Mouse (Mus musculus) midbrain, embryonic 12.5 days (tissue): ENCODE measurements around the gene Gorasp1. TPM values are rescaled to one million over a fixed set of nuclear protein-coding genes. Genes with fewer than 3 reads are reported as not detected.

Source experiments
- ATAC-seq: fragments of 200-750 bp; cut with Nextera tagmentation; 2 replicates; pipeline ENCODE4 v1.8.0; 2017; ENCODE audit warnings: low read depth, moderate TSS enrichment, moderate library complexity; ENCODE audit not compliant: low FRiP score
- H3K27ac ChIP-seq: fragments of 300-500 bp; sonication (generic); replicated peaks from 2 replicates; pipeline ENCODE4 v1.5.1; 2016; ENCODE audit warnings: mild to moderate bottlenecking
- H3K27me3 ChIP-seq: fragments of 300-500 bp; sonication (generic); 2 replicates; pipeline ENCODE4 v1.6.1; 2016; ENCODE audit warnings: mild to moderate bottlenecking
- H3K36me3 ChIP-seq: fragments of 300-500 bp; sonication (generic); 2 replicates; pipeline ENCODE4 v1.6.1; 2016
- H3K4me1 ChIP-seq: fragments of 300-500 bp; sonication (generic); 2 replicates; pipeline ENCODE4 v1.6.1; 2016
- H3K4me2 ChIP-seq: fragments of 300-500 bp; sonication (generic); replicated peaks from 2 replicates; pipeline ENCODE4 v1.6.1; 2016; ENCODE audit warnings: mild to moderate bottlenecking, moderate library complexity
- H3K4me3 ChIP-seq: fragments of 300-500 bp; sonication (generic); 2 replicates; pipeline ENCODE4 v1.5.1; 2016; ENCODE audit warnings: mild to moderate bottlenecking
- H3K9ac ChIP-seq: fragments of 300-500 bp; sonication (generic); replicated peaks from 2 replicates; pipeline ENCODE4 v1.6.1; 2016; ENCODE audit warnings: mild to moderate bottlenecking, moderate library complexity
- H3K9me3 ChIP-seq: fragments of 300-500 bp; sonication (generic); 2 replicates; pipeline ENCODE4 v1.6.1; 2016; ENCODE audit warnings: mild to moderate bottlenecking
- WGBS: fragments of 180-500 bp; shearing (Covaris S2); methylation state at CpG from one replicate; pipeline ENCODE4 v1.1.7; 2016; 5-methylcytosine and 5-hydroxymethylcytosine counted together
- polyA plus RNA-seq: library from polyadenylated mRNA; unstranded; fragments of >200 nt; fragmentation: Nextera tagmentation; extraction: Ambion mirVana; gene quantifications from 2 replicates; pipeline ENCODE4 v1.2.1, GENCODE M21; 2016

The Gorasp1 gene
- 21.3 and 23.3 TPM in 2 replicates for polyA plus RNA-seq

GRCm38 (mm10) chr9:119937005-119937773 is at the start of gene Gorasp1, which contains the start of gene Ttc21a:
Gorasp1 (minus strand) TSS chr9:119937565.
Ttc21a (plus strand) TSS chr9:119937606.
- 5% methylated on average over 40 of the region's 40 CpGs for WGBS
- no peaks in the 10 kb centered on the region for H3K9me3 ChIP-seq
- ATAC-seq = peak; percentile 95
- H3K4me3 ChIP-seq = peak within 1 kb of the TSS; percentile 63
- H3K36me3 ChIP-seq = peaks cover 6% of the 10 kb centered on the region
- peak within 1 kb of the TSS; percentile 86 for H3K4me2 ChIP-seq
- peak within 1 kb of the TSS; percentile 70; the same call in 1 of the 2 replicates for H3K27ac ChIP-seq
- 0 out of 2 replicates have a peak, but pooled peaks cover 6% of the 10 kb centered on the region for H3K27me3 ChIP-seq
- peaks cover 16% of the 10 kb centered on the region for H3K4me1 ChIP-seq
- peak within 1 kb of the TSS; percentile 80 for H3K9ac ChIP-seq

GRCm38 (mm10) chr9:119985881-119986574 is 48.7 kb upstream of the Gorasp1 start:
- H3K9ac ChIP-seq = no peak overlapping the region
- no peak overlapping the region for H3K27ac ChIP-seq
- WGBS = 80% methylated on average over 10 of the region's 10 CpGs

GRCm38 (mm10) chr9:119984536-119985011 is 47.2 kb upstream of the Gorasp1 start, which contains the start of gene Csrnp1:
Csrnp1 (minus strand) TSS chr9:119984658.
- no peak within 1 kb of the TSS for H3K27ac ChIP-seq
- peak within 1 kb of the TSS; percentile 52 for H3K9ac ChIP-seq
- peak within 1 kb of the TSS; percentile 57 for H3K4me3 ChIP-seq
- H3K27me3 ChIP-seq = peaks cover 46% of the 10 kb centered on the region
- peaks cover 40% of the 10 kb centered on the region for H3K4me1 ChIP-seq
- H3K9me3 ChIP-seq = no peaks in the 10 kb centered on the region
- ATAC-seq = no peak
- no peaks in the 10 kb centered on the region for H3K36me3 ChIP-seq
- peak within 1 kb of the TSS; percentile 85 for H3K4me2 ChIP-seq
- 5% methylated on average over 14 of the region's 14 CpGs for WGBS

More at GRCm38 (mm10) chr9:119985881-119986574, 48.7 kb upstream of the Gorasp1 start:
- ATAC-seq = no peak
- Histone ChIP-seq H3K27me3 (peaks cover 46% of the 10 kb centered on the region), H3K4me1 (peaks cover 33% of the 10 kb centered on the region), H3K4me3 (no peak overlapping the region), H3K9me3 (no peaks in the 10 kb centered on the region), H3K4me2 (no peak overlapping the region), H3K36me3 (no peaks in the 10 kb centered on the region)

- Histone ChIP-seq H3K27ac (no peak overlapping the region), H3K9ac (peak overlapping the region; percentile 52), H3K9me3 (no peaks in the 10 kb centered on the region), H3K4me1 (peaks cover 40% of the 10 kb centered on the region), H3K4me2 (peak overlapping the region; percentile 85), H3K27me3 (peaks cover 46% of the 10 kb centered on the region), H3K4me3 (peak overlapping the region; percentile 57), H3K36me3 (no peaks in the 10 kb centered on the region)
- ATAC-seq = peak; percentile 80
- WGBS = under 1% methylated on average over 66 of the region's 79 CpGs
These were observed 46.5 kb upstream of the Gorasp1 start for GRCm38 (mm10) chr9:119983585-119984535.

GRCm38 (mm10) chr9:119982956-119983551 is 45.7 kb upstream of the Gorasp1 start:
- peak; percentile 31; the same call in 1 of the 2 replicates for ATAC-seq
- no peak overlapping the region for H3K27ac ChIP-seq
- under 1% methylated on average over 47 of the region's 48 CpGs for WGBS

GRCm38 (mm10) chr9:119982241-119982811 is 45.0 kb upstream of the Gorasp1 start:
- WGBS = 1% methylated on average over 11 of the region's 11 CpGs
- peak overlapping the region; percentile 57 for H3K4me3 ChIP-seq
- H3K9me3 ChIP-seq = no peaks in the 10 kb centered on the region
- no peak overlapping the region for H3K9ac ChIP-seq
- H3K36me3 ChIP-seq = no peaks in the 10 kb centered on the region
- H3K4me1 ChIP-seq = peaks cover 54% of the 10 kb centered on the region
- H3K4me2 ChIP-seq = peak overlapping the region; percentile 85
- peaks cover 43% of the 10 kb centered on the region for H3K27me3 ChIP-seq
- no peak overlapping the region for H3K27ac ChIP-seq
- peak; percentile 20; the same call in 1 of the 2 replicates for ATAC-seq

More at GRCm38 (mm10) chr9:119982956-119983551, 45.7 kb upstream of the Gorasp1 start:
- H3K4me3 ChIP-seq = peak overlapping the region; percentile 57
- H3K36me3 ChIP-seq = no peaks in the 10 kb centered on the region
- peak overlapping the region; percentile 52 for H3K9ac ChIP-seq
- peaks cover 46% of the 10 kb centered on the region for H3K27me3 ChIP-seq
- H3K9me3 ChIP-seq = no peaks in the 10 kb centered on the region
- H3K4me2 ChIP-seq = peak overlapping the region; percentile 85
- H3K4me1 ChIP-seq = peaks cover 47% of the 10 kb centered on the region

GRCm38 (mm10) chr9:119981183-119982179 is 44.1 kb upstream of the Gorasp1 start:
- peak; percentile 20; the same call in 1 of the 2 replicates for ATAC-seq
- Histone ChIP-seq H3K27ac (peak overlapping the region; percentile 54), H3K4me1 (peaks cover 58% of the 10 kb centered on the region)

GRCm38 (mm10) chr9:119980770-119981182 is 43.4 kb upstream of the Gorasp1 start:
- no peak for ATAC-seq
- peak overlapping the region; percentile 85 for H3K4me2 ChIP-seq
- H3K9ac ChIP-seq = peak overlapping the region; percentile 28; the same call in 1 of the 2 replicates
- no peaks in the 10 kb centered on the region for H3K9me3 ChIP-seq
- H3K27ac ChIP-seq = peak overlapping the region; percentile 54
- peaks cover 36% of the 10 kb centered on the region for H3K27me3 ChIP-seq
- H3K4me3 ChIP-seq = no peak overlapping the region
- WGBS = 4% methylated on average over 4 of the region's 4 CpGs
- no peaks in the 10 kb centered on the region for H3K36me3 ChIP-seq
- peaks cover 58% of the 10 kb centered on the region for H3K4me1 ChIP-seq

More at GRCm38 (mm10) chr9:119981183-119982179, 44.1 kb upstream of the Gorasp1 start:
- H3K36me3 ChIP-seq = no peaks in the 10 kb centered on the region
- peak overlapping the region; percentile 28; the same call in 1 of the 2 replicates for H3K9ac ChIP-seq
- H3K4me2 ChIP-seq = peak overlapping the region; percentile 85
- peak overlapping the region; percentile 26 for H3K4me3 ChIP-seq
- WGBS = 2% methylated on average over 16 of the region's 16 CpGs
- H3K27me3 ChIP-seq = peaks cover 39% of the 10 kb centered on the region
- no peaks in the 10 kb centered on the region for H3K9me3 ChIP-seq

- 60% methylated on average over 2 of the region's 2 CpGs for WGBS
- no peaks in the 10 kb centered on the region for H3K36me3 ChIP-seq
- no peak overlapping the region for H3K9ac ChIP-seq
- no peak overlapping the region for H3K27ac ChIP-seq
- H3K4me1 ChIP-seq = peaks cover 58% of the 10 kb centered on the region
- peaks cover 27% of the 10 kb centered on the region for H3K27me3 ChIP-seq
- no peaks in the 10 kb centered on the region for H3K9me3 ChIP-seq
- no peak overlapping the region for H3K4me2 ChIP-seq
- no peak for ATAC-seq
- no peak overlapping the region for H3K4me3 ChIP-seq
These were observed 42.4 kb upstream of the Gorasp1 start for GRCm38 (mm10) chr9:119979749-119980148.
